Mouse (Mus musculus): ENCODE measurements around the gene Frmd7. TPM values are rescaled to one million over a fixed set of nuclear protein-coding genes. Genes with fewer than 3 reads are reported as not detected.
A peak's percentile ranks its signal among the peaks of the same experiment; 100 is the strongest.

Gene Frmd7
- 1 to 10 TPM in 1 of 2 experiments, under 1 TPM in 1; 0.54 to 1.3 TPM for total RNA-seq (2021)

- intact Hi-C loops (cut with DNase I) = no loop called here
- no peak for DNase-seq
Observed at GRCm38 (mm10) chrX:50942610-50943009, at the start of gene Frmd7. TSS of gene Frmd7 (minus strand) at chrX:50942710.

- intact Hi-C loops (cut with DNase I) = no loop called here
- DNase-seq = no peak
Observed at GRCm38 (mm10) chrX:50991324-50991723, 48.8 kb upstream of the Frmd7 start.

- intact Hi-C loops (cut with DNase I) = no loop called here
- no peak for DNase-seq
Observed at GRCm38 (mm10) chrX:50989940-50990339, 47.4 kb upstream of the Frmd7 start.

GRCm38 (mm10) chrX:50988581-50988980 lies 46.1 kb upstream of the Frmd7 start:
- no peak for DNase-seq
- intact Hi-C loops (cut with DNase I) = no loop called here

GRCm38 (mm10) chrX:50978428-50978827 lies 35.9 kb upstream of the Frmd7 start:
- no peak for DNase-seq
- intact Hi-C loops (cut with DNase I) = no loop called here

GRCm38 (mm10) chrX:50972145-50972544 lies 29.6 kb upstream of the Frmd7 start:
- DNase-seq = no peak

GRCm38 (mm10) chrX:50969907-50970306 lies 27.4 kb upstream of the Frmd7 start:
- intact Hi-C loops (cut with DNase I) = no loop called here
- no peak for DNase-seq

More at GRCm38 (mm10) chrX:50972145-50972544, 29.6 kb upstream of the Frmd7 start:
- intact Hi-C loops (cut with DNase I) = no loop called here

- DNase-seq = no peak
Observed at GRCm38 (mm10) chrX:50968157-50968932, 25.8 kb upstream of the Frmd7 start.

GRCm38 (mm10) chrX:50965157-50965556 lies 22.6 kb upstream of the Frmd7 start:
- intact Hi-C loops (cut with DNase I) = no loop called here
- DNase-seq = no peak

More at GRCm38 (mm10) chrX:50968157-50968932, 25.8 kb upstream of the Frmd7 start:
- intact Hi-C loops (cut with DNase I) = no loop called here

GRCm38 (mm10) chrX:50962955-50963354 lies 20.4 kb upstream of the Frmd7 start:
- intact Hi-C loops (cut with DNase I) = no loop called here
- DNase-seq = no peak

GRCm38 (mm10) chrX:50948633-50949032 lies 6.1 kb upstream of the Frmd7 start:
- DNase-seq = peak; percentile 44
- intact Hi-C loops (cut with DNase I) = no loop called here

- DNase-seq = no peak
- intact Hi-C loops (cut with DNase I) = no loop called here
Observed at GRCm38 (mm10) chrX:50948116-50948515, 5.6 kb upstream of the Frmd7 start.

GRCm38 (mm10) chrX:50937117-50937516 lies 5.4 kb downstream of the Frmd7 start:
- intact Hi-C loops (cut with DNase I) = no loop called here
- DNase-seq = no peak

- no peak for DNase-seq
- intact Hi-C loops (cut with DNase I) = no loop called here
Observed at GRCm38 (mm10) chrX:50930309-50930708, 12.2 kb downstream of the Frmd7 start.

- intact Hi-C loops (cut with DNase I) = no loop called here
- no peak for DNase-seq
Observed at GRCm38 (mm10) chrX:50926893-50927545, 15.5 kb downstream of the Frmd7 start.

GRCm38 (mm10) chrX:50924629-50925364 lies 17.7 kb downstream of the Frmd7 start:
- no peak for DNase-seq
- intact Hi-C loops (cut with DNase I) = no loop called here

GRCm38 (mm10) chrX:50918754-50919153 lies 23.8 kb downstream of the Frmd7 start:
- DNase-seq = no peak
- intact Hi-C loops (cut with DNase I) = no loop called here

GRCm38 (mm10) chrX:50917389-50917788 lies 25.1 kb downstream of the Frmd7 start:
- intact Hi-C loops (cut with DNase I) = no loop called here
- no peak for DNase-seq

- peak; percentile 12 for DNase-seq
- intact Hi-C loops (cut with DNase I) = no loop called here
Observed at GRCm38 (mm10) chrX:50909915-50910314, 32.6 kb downstream of the Frmd7 start.

- no peak for DNase-seq
- intact Hi-C loops (cut with DNase I) = no loop called here
Observed at GRCm38 (mm10) chrX:50903497-50903896, 39.0 kb downstream of the Frmd7 start.

- DNase-seq = no peak
- intact Hi-C loops (cut with DNase I) = loop anchor here (10.0 kb wide), 1 partner anchor 213 kb away; no protein-coding TSS in a partner anchor
Observed at GRCm38 (mm10) chrX:50887999-50888398, 54.5 kb downstream of the Frmd7 start.
